Mouse (Mus musculus) megakaryocyte-erythroid progenitor cell, adult 5 weeks (primary cell): ENCODE results near the gene Acsm2. TPM values are rescaled to one million over a fixed set of nuclear protein-coding genes. Genes with fewer than 3 reads are reported as not detected.

Experiments used
- polyA plus RNA-seq: library from polyadenylated mRNA; stranded (reverse); fragments of >175 nt; gene quantifications from 2 replicates; pipeline ENCODE4 v1.2.3, GENCODE M21; 2012

The Acsm2 gene
- polyA plus RNA-seq: not detected in 2 replicates

DNA sequence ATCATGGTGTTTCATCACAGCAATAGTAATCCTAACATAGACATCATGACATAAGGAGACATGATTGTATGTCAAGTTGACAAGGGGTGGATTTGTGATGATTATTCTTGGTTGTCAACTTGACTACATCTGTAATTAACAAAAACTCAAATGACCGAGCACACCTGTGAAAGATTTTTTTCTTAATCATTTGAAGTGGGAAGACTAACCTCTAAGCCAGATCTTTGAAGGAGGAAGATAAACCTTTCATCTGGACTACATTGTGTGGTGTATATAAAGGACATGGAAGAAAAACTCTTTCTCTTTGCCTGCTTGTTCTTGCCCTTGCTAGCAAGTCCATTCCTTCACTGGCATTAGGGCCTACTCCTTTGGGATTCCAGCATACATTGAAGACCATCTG lies at the start of gene Acsm2:
Gene Acsm2 (plus strand): TSS at position 301 of the 400 bp plus-strand sequence.

DNA sequence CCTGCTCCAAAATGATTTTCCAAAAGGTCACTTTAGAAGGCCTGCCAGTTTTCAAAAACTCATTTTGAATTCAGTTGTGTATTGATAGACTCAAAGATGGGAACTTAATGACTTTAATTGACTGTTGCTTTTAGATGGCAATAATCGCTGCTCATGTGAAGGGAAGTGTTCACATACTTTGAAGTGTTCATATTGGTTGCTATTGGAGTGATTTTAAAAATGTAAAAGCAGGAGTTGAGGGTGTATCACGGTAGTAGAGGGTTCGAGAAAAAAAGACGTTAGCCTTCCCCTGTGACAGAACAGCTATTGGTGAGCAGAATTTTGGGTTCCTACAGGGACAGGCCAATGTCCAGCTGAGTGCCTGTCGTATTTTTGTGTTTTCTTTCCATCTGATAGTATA lies 35.0 kb upstream of the Acsm2 start, which contains the start of gene Acsm5:
Gene Acsm5 (plus strand): TSS at position 301 of the 400 bp plus-strand sequence.

GRCm38 (mm10) chr7:119523389-119523788 lies 30.8 kb upstream of the Acsm2 start, which contains the start of gene Pdilt:
Gene Pdilt, minus strand, starts transcription at chr7:119523489.

GRCm38 (mm10) chr7:119606664-119607076 lies 52.5 kb downstream of the Acsm2 start, which contains the start of gene Acsm1:
Gene Acsm1, plus strand, starts transcription at chr7:119607026.

Other genes with a start within 250 kb of the Acsm2 start
- not detected in 2 replicates for gene Gp2, start 95.1 kb upstream of the Acsm2 start, polyA plus RNA-seq
- not detected in 2 replicates for gene Umod, start 75.1 kb upstream of the Acsm2 start, polyA plus RNA-seq
- not detected in 2 replicates for gene Acsm5, start 34.9 kb upstream of the Acsm2 start, polyA plus RNA-seq
- not detected in 2 replicates for gene Pdilt, start 30.9 kb upstream of the Acsm2 start, polyA plus RNA-seq
- not detected in 2 replicates for gene Acsm1, start 52.7 kb downstream of the Acsm2 start, polyA plus RNA-seq
- not detected in 2 replicates for gene Acsm4, start 135.7 kb downstream of the Acsm2 start, polyA plus RNA-seq
- gene Thumpd1, start 166.5 kb downstream of the Acsm2 start, polyA plus RNA-seq: 35.4 and 46.0 TPM in 2 replicates
- gene Acsm3, start 206.6 kb downstream of the Acsm2 start, polyA plus RNA-seq: not detected in 2 replicates
- 3.6 and 3.9 TPM in 2 replicates for gene Rexo5, start 239.7 kb downstream of the Acsm2 start, polyA plus RNA-seq
- gene Eri2, start 239.7 kb downstream of the Acsm2 start, polyA plus RNA-seq: 0.40 and 0.69 TPM in 2 replicates